Mouse (Mus musculus) kidney, adult 9 months (tissue): ENCODE results near the gene BB287469.
"Not testable (repeated sequence)": the region's sequence is repeated elsewhere in the genome, so short reads cannot be mapped to it uniquely, and the experiment has no call there.

Source experiments
- DNase-seq: peaks from one replicate; pipeline ENCODE4 v3.0.0; 2022

BB287469 gene

DNA sequence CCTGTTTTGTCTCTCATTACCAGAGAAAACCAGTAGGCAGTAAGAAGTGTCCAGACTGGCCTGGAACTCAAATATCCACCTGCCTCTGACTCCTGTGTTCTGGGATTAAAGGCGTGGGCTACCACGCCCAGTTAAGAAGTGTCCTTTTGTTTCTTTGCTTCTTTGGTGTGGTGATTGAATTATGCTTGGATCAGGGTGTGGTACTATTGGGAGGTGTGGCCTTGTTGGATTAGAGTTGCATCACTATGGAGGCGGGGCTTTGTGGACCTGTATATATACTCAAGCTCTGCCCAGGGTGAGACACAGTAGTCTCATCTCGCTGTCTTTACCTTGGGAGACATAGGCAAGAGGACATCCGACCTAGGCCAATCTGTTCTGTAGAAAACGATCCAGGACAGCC lies at the start of gene BB287469:
TSS of gene BB287469 (plus strand) at position 301 of the 400 bp plus-strand sequence.
- DNase-seq = not testable (repeated sequence)

DNA sequence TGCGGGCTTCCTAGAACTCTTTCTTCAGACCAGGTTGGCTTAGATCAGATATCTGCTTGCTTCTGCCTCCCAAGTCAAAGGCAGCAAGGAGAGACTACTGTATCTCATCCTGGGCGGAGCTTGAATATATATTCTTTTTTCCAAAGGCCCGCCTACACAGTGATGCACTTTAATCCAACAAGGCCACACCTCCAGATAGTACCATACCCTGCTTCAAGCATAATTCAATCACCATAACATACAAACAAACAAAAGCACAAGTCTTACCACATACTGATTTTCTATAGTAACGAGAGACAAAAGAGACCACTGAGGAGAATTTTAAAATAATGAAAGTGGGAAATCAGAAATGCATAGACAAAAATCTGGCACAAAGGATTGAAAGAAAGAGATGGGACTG lies 40.7 kb upstream of the BB287469 start, which contains the start of gene Gm21319:
TSS of gene Gm21319 (minus strand) at position 101 of the 400 bp plus-strand sequence.
- DNase-seq = not testable (repeated sequence)

DNA sequence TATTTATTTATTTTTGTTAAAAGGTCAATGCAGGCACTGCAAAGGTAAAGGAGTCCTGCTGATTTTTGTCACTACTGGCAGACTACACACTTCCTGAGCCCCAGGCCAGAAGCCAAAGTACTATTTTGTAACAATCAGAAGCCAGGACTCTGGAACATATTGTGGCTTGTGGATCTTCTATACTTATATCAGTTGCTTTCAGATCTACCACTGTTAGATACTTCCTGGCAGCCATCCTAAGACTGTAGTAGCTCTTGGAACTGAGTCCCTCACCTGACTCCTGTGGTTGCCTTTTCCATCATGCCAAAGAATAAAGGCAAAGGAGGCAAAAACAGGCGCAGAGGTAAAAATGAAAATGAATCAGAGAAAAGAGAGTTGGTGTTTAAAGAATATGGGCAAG lies 21.2 kb upstream of the BB287469 start, which contains the start of gene Gm21936:
TSS of gene Gm21936 (plus strand) at position 301 of the 400 bp plus-strand sequence.
- DNase-seq = not testable (repeated sequence)

DNA sequence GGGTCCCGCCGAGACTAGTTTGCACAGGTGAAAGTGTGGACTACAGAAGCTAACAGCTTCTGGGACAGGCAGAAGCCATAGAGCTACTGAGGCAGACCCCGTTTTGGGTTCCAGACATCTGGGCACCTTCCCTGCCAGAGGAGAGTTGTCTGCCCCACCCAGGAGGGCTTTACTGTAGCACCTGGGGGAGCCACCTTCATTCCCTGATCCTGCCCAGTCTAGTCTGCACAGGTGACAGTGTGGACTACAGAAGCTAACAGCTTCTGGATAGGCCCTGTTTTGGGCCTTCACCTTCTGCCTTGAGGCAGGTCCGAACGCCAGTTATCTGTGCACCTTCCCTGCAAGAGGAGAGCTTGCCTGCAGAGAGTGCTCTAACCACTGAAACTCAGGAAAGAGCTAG lies 18.4 kb upstream of the BB287469 start:
- not testable (repeated sequence) for DNase-seq

DNA sequence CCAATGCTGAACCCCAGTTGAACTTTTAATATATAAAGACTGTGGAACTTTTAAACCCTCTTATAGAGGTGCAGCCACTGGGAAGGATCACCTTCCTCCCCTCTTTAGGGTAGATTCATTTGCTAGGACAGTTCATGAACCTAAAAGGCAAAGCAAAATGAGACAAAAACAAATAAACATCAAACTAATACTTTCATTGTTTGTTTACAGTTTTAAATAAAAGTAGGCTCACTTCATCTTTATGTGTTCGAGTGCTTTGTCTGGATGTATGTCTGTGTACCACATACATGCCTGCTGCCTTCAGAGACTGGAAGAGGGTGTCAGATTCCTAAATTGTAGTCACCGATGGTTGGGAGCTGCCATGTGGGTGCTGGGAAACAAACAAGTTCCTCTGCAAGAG lies 25.9 kb downstream of the BB287469 start, which contains the start of gene Gm2001:
TSS of gene Gm2001 (minus strand) at position 101 of the 400 bp plus-strand sequence.
- DNase-seq = not testable (repeated sequence)

DNA sequence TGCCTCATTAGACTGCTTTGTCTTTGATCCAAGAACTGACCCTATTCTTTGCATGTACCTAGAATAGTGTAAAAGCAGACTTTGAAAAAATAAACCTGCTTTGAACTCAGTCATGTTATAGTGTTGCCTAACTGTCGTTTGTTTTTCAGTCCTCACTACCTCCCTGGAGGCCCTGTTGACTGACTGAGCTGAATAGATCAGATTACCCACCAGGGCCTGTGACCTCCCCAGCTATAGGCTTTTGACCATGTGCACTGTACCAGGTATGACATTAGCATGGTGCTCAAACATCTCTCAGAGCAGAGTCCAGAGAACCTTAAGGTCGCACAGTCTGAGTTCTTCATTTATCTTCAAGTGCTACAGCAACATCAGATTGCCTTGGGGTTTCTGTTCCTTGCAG lies 34.3 kb downstream of the BB287469 start:
- DNase-seq = not testable (repeated sequence)

DNA sequence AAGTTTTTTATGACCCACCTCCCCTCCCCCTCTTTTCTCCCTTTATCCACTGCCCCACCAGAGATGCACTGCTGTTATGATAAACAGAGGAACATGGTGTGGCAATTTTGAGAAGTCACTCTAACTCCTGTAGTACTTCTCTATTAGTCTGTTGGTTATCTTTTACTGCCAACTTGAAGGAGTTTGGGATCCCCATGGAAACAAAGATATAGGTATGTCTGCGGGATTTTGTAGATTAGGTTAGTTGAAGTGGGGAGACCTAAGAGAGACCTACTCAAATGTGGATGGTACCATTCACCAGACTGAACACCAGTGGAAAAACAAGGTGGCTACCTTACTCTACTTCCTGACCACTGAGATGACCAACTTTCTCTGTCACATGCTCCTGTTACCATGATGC lies 39.7 kb downstream of the BB287469 start:
- DNase-seq = not testable (repeated sequence)

DNA sequence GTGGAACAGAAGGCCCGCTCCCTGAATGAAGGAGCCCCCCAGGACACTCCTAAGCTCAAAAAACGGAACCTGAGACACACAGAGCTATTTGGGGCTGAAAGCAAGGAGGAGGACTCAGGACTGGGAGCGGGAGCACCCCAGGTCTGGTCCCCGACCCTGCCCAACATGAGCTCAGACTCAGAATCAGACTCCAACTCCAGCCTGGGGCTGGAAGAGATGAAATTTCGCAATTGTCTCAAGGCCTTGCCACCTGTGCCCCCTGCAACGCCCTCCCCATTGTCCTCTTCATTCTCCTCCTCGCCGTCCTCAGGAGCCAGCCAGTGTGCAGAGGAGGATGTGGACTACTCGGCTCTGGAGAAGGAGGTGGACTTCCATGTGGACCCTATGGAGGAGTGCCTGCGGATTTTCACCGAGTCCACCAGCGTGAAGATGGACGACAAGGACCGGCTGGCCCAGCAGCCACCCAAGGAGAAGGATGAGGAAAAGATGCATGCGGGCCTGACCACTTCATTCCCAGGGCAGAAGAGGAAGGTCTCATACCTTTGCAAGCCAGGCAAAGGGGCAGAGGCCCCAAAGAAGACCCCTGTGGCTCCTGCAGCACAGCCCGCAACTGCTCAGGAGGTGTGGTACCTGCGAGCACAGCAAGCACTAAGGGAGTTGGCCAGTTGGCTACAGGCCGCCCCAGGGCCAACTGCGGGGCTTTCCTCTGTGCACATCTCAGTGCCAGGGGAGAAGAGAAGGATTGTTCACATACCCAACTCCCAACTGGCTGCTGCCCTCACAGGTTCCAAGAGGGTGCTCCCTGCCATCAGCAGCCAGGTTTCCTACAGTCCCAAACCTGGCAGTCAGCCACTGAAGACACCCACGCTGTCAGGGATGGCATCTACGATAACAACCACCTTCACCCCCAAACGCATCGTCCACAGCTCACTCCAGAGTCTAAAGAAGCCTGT lies 45.6 kb downstream of the BB287469 start:
- not testable (repeated sequence) for DNase-seq

DNA sequence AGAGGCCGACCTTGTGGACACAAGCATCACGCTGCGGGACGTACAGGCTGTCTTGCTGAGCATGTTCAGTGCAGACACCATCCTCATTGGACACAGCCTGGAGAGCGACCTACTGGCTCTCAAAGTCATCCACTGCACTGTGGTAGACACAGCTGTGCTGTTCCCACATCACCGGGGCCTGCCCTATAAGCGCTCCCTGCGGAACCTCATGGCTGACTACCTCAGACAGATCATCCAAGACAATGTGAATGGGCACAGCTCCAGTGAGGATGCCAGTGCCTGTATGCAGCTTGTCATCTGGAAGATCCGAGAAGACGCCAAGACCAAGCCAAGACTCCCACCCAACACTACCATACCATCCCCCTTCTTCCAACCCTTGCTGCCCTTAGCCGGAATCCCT lies 47.3 kb downstream of the BB287469 start:
- DNase-seq = not testable (repeated sequence)

DNA sequence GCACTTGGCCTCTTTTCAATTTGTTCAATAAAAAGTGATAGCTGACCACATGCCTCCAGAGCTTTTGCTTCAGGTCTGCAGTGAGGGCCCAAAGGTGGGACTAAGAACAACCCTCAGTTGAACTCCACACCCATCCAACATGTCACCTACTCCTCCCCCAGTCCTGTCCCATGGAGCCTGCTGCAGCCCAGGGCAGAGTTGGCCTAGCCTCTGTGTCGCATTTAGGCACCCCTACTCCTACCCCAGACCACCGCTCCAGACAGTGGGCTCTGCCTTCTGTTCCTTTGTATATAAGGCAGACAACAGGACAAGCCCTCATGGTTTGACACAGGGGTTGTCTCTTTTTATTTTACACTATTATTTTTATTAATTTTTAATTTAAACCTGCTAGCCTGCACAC lies 47.7 kb downstream of the BB287469 start:
- not testable (repeated sequence) for DNase-seq
